Mouse (Mus musculus) stomach, postnatal 0 days (tissue): Measurements from ENCODE around the gene Slc39a9.

ENCODE experiments used
- CTCF ChIP-seq: IDR thresholded peaks from 2 replicates; pipeline ENCODE4 v1.5.1; 2016; ENCODE audit warnings: antibody characterized with exemption, low read depth, mild to moderate bottlenecking, moderate library complexity
- EP300 ChIP-seq: optimal IDR thresholded peaks from 2 replicates; pipeline ENCODE3; 2016; ENCODE audit warnings: antibody characterized with exemption

DNA sequence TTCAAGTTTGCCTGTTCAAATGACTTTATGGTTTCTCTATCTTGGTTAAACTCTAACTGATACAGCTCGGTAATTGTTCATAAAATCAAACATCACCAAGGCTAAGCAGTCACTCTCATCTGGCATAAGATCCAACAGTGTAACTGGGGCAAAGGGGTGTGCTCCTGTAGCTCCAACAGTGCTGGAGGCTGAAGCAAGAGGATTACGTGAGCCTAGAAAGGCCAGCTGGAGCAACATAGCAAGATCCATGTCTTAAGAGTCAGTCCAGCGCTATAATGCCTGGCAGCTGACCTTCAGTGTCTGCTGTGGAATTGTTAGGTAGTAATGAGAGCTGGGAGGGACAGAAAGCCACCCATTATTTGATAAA lies 11.0 kb downstream of the Slc39a9 start:
- TF ChIP-seq CTCF: no peak
- TF ChIP-seq EP300: no peak
